In the genomic region with DNA sequence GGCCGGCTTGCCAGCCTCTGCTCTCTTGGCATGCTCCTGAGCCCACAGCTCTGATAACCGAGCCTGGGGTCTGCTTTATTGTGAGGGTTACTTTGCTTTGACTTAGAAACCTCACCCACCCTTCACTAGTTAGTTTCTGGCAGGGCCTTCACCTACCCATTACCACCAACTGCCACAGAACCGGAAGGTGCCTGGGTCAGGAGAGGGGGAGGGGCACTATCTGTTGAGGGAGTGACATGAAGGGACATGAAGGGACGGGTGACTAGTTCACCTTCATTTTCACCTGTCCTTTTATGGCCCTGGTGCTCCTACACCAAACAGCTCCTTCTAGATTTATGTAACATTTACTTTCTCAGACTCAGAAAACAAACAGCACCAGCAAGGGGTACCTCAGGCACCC, we compare ENCODE assay signal across 15 mouse cellular contexts. TPM values are rescaled to one million over a fixed set of nuclear protein-coding genes. Genes with fewer than 3 reads are reported as not detected.
DNase-seq lines count a peak whose midpoint lies in the region; ATAC-seq and TF ChIP-seq lines count a peak whose summit lies in the region.
"Had no signal": no experiment of that assay in that cellular context is flagged by ENCODE, and none has a peak within 500 bp of the region (broad histone marks: within the 10 kb centered on the region; RNA-seq: fewer than 3 reads in every experiment).

No protein-coding gene starts in this region.

- no peak for TF ChIP-seq CTCF in testis, adult 2 months (IDR thresholded peaks at IDR 0.05; ENCODE audit: control insufficient read depth, insufficient read depth, insufficient replicate concordance, low read depth, low read length)

- H3K36me3 ChIP-seq in testis, adult 2 months (ENCODE audit: control insufficient read depth, insufficient read depth, low read length) = peaks cover 3% of the 10 kb centered on the region
- H3K36me3 ChIP-seq in ES-E14 (ENCODE audit: control insufficient read depth, insufficient read depth, low read length, poor library complexity, severe bottlenecking) = peaks cover 19% of the 10 kb centered on the region
- H3K36me3 ChIP-seq in liver, embryonic 12.5 days = peaks cover 33% of the 10 kb centered on the region
- H3K36me3 ChIP-seq in stomach, embryonic 14.5 days (ENCODE audit: control insufficient read depth, insufficient read depth, low read length) = no peaks in the 10 kb centered on the region

- H3K9ac ChIP-seq in ES-E14 (ENCODE audit: insufficient read depth, low read depth, low read length, poor library complexity, severe bottlenecking) = peak overlapping the region; percentile 34; the same call in 1 of the 2 replicates
- 0 out of 2 replicates have a peak overlapping the region, but pooled peaks have one; percentile 7 for H3K9ac ChIP-seq in liver, embryonic 12.5 days
- no peak overlapping the region for H3K9ac ChIP-seq in stomach, embryonic 14.5 days (replicated peaks; ENCODE audit: low read depth, low read length)
- H3K9ac ChIP-seq: forebrain, embryonic 12.5 days; limb, embryonic 13.5 days had no signal

- intact Hi-C loops in left cerebral cortex, postnatal 36 days (cut with DNase I) = no loop called here

- TF ChIP-seq POLR2A in testis, adult 2 months (IDR thresholded peaks at IDR 0.05; ENCODE audit: control insufficient read depth, low read depth, low read length) = peak; percentile 73

- peaks cover 17% of the 10 kb centered on the region for H3K4me1 ChIP-seq in testis, adult 2 months (ENCODE audit: control insufficient read depth, insufficient read depth, low read length)
- H3K4me1 ChIP-seq in ES-E14 (ENCODE audit: control insufficient read depth in 2 of 2, insufficient read depth in 2 of 2, low read length in 2 of 2, poor library complexity in 1 of 2) = peaks cover 0 to 17% of the 10 kb centered on the region in 2 experiments; a peak in 3 of 4 replicates
- H3K4me1 ChIP-seq in liver, embryonic 12.5 days = peaks cover 55% of the 10 kb centered on the region
- peaks cover 3% of the 10 kb centered on the region; the same call in 1 of the 2 replicates for H3K4me1 ChIP-seq in stomach, embryonic 14.5 days (ENCODE audit: control insufficient read depth, insufficient read depth, low read length)

- ATAC-seq in liver, embryonic 12.5 days = no peak
- 0 out of 2 replicates have a peak, but pooled peaks have one; percentile 23 for ATAC-seq in stomach, embryonic 14.5 days (ENCODE audit: insufficient number of reproducible peaks, insufficient read depth, low FRiP score, low read depth)

- 35% methylated on average over 4 of the region's 4 CpGs for WGBS in liver, embryonic 12.5 days (ENCODE audit: insufficient replicate concordance)
- WGBS in stomach, embryonic 14.5 days = 65% methylated on average over 4 of the region's 4 CpGs

- H3K9me3 ChIP-seq in ES-E14 (ENCODE audit: control insufficient read depth, insufficient read depth, low read depth, low read length) = no peaks in the 10 kb centered on the region
- H3K9me3 ChIP-seq in liver, embryonic 12.5 days (replicated peaks) = no peaks in the 10 kb centered on the region
- no peaks in the 10 kb centered on the region for H3K9me3 ChIP-seq in stomach, embryonic 14.5 days (ENCODE audit: control insufficient read depth, low read depth, low read length)
- H3K9me3 ChIP-seq: forebrain, embryonic 12.5 days; heart, embryonic 10.5 days; hindbrain, embryonic 10.5 days; limb, embryonic 13.5 days had no signal

- peak overlapping the region; percentile 32 for H3K4me2 ChIP-seq in liver, embryonic 12.5 days
- no peak overlapping the region for H3K4me2 ChIP-seq in stomach, embryonic 14.5 days (replicated peaks; ENCODE audit: low read depth, low read length)
- H3K4me2 ChIP-seq: forebrain, embryonic 12.5 days; limb, embryonic 13.5 days had no signal

- DNase-seq in testis, postnatal 10 days (ENCODE audit: low spot score) = no peak
- no peak for DNase-seq in ES-E14 (ENCODE audit: low read depth, low spot score)
- no peak for DNase-seq in gastrocnemius, adult 8-10 months (ENCODE audit: low spot score in 2 of 2)
- DNase-seq in left cerebral cortex, postnatal 36 days (ENCODE audit: low spot score in 2 of 2) = no peak
- DNase-seq in right cerebral cortex, postnatal 14 days = no peak
- DNase-seq: cerebellum, postnatal 14 days; layer of hippocampus, postnatal 36 days; lung, postnatal 14 days had no signal

- peak overlapping the region; percentile 85 for H3K4me3 ChIP-seq in testis, adult 2 months (ENCODE audit: control insufficient read depth, low read depth, low read length)
- peak overlapping the region in 1 of 2 experiments; percentile 9; a peak in 1 of 4 replicates for H3K4me3 ChIP-seq in ES-E14 (ENCODE audit: insufficient read depth in 1 of 2, low read depth in 1 of 2, low read length in 2 of 2, poor library complexity in 1 of 2, severe bottlenecking in 1 of 2)
- no peak overlapping the region for H3K4me3 ChIP-seq in liver, embryonic 12.5 days
- H3K4me3 ChIP-seq in stomach, embryonic 14.5 days (ENCODE audit: low read depth, low read length) = no peak overlapping the region
- H3K4me3 ChIP-seq: forebrain, embryonic 12.5 days; heart, embryonic 10.5 days; hindbrain, embryonic 10.5 days; limb, embryonic 13.5 days had no signal

- in situ Hi-C loops in ES-E14 (cut with MboI; ENCODE audit: low sequenced_read_pairs in 2 of 2, unreplicated experiment in 2 of 2) = no loop called here

- peak overlapping the region; percentile 96 for H3K27ac ChIP-seq in testis, adult 2 months (ENCODE audit: control insufficient read depth, insufficient read depth, low read depth, low read length)
- no peak overlapping the region for H3K27ac ChIP-seq in ES-E14 (ENCODE audit: insufficient read depth, low read depth, low read length, poor library complexity, severe bottlenecking)
- no peak overlapping the region for H3K27ac ChIP-seq in liver, embryonic 12.5 days
- H3K27ac ChIP-seq in stomach, embryonic 14.5 days (ENCODE audit: low read length) = no peak overlapping the region
- H3K27ac ChIP-seq: forebrain, embryonic 12.5 days; heart, embryonic 10.5 days; hindbrain, embryonic 10.5 days; limb, embryonic 13.5 days had no signal

- H3K27me3 ChIP-seq in testis, adult 2 months (ENCODE audit: control insufficient read depth, insufficient read depth, low read length) = no peaks in the 10 kb centered on the region
- no peaks in the 10 kb centered on the region for H3K27me3 ChIP-seq in liver, embryonic 12.5 days (replicated peaks)
- no peaks in the 10 kb centered on the region for H3K27me3 ChIP-seq in stomach, embryonic 14.5 days (ENCODE audit: control insufficient read depth, insufficient read depth, low read length)
- H3K27me3 ChIP-seq: forebrain, embryonic 12.5 days; limb, embryonic 13.5 days had no signal

TF ChIP-seq in ES-E14, 5 proteins besides CTCF, POLR2A, EP300 and RAD21:
- TF ChIP-seq CHD2 (IDR thresholded peaks at IDR 0.05; ENCODE audit: low read depth, low read length) (no peak), HCFC1 (IDR thresholded peaks at IDR 0.05; ENCODE audit: borderline replicate concordance, insufficient read depth, low read length) (no peak), ZC3H11A (IDR thresholded peaks at IDR 0.05; ENCODE audit: borderline replicate concordance, low read depth, low read length) (no peak), ZNF384 (IDR thresholded peaks at IDR 0.05; ENCODE audit: low read depth, low read length) (no peak), MAFK (IDR thresholded peaks at IDR 0.05; ENCODE audit: insufficient read depth, low read depth, low read length) (no peak)

RNA-seq across cellular contexts. Expression of gene Cisd1, which starts 5.3 kb away (rescaled TPM):
- polyA plus RNA-seq in testis, adult 2 months (2012; rRNA removed) = 35.4 and 42.1 TPM in 2 replicates
- total RNA-seq in ES-E14 (2012; rRNA removed) = 158 and 281 TPM in 2 replicates
- 99.8 and 104 TPM in 2 replicates for polyA plus RNA-seq in liver, embryonic 12.5 days (2016; fragmentation: Nextera tagmentation; extraction: Ambion mirVana)
- polyA plus RNA-seq in stomach, embryonic 14.5 days (2014; fragmentation: Nextera tagmentation; extraction: Ambion mirVana) = 90.4 and 94.1 TPM in 2 replicates
- total RNA-seq in gastrocnemius, adult 8-10 months (2022) = 100 to 1,000 TPM; 235 to 275 (median 257) TPM
- total RNA-seq in left cerebral cortex, postnatal 36 days (2021) = 100 to 1,000 TPM; 120 to 139 TPM

RNA-seq across cellular contexts. Expression of gene Ipmk, which starts 8.1 kb away (rescaled TPM):
- 4.5 and 5.3 TPM in 2 replicates for polyA plus RNA-seq in testis, adult 2 months (2012; rRNA removed)
- 41.9 and 44.8 TPM in 2 replicates for total RNA-seq in ES-E14 (2012; rRNA removed)
- polyA plus RNA-seq in liver, embryonic 12.5 days (2016; fragmentation: Nextera tagmentation; extraction: Ambion mirVana) = 13.9 and 14.9 TPM in 2 replicates
- polyA plus RNA-seq in stomach, embryonic 14.5 days (2014; fragmentation: Nextera tagmentation; extraction: Ambion mirVana) = 11.2 and 12.1 TPM in 2 replicates
- total RNA-seq in gastrocnemius, adult 8-10 months (2022) = 10 to 100 TPM; 17.3 to 23.6 (median 18.5) TPM
- 10 to 100 TPM; 29.7 to 30.3 TPM for total RNA-seq in left cerebral cortex, postnatal 36 days (2021)

RNA-seq across cellular contexts. Expression of gene Ube2d1, which starts 54.4 kb away (rescaled TPM):
- polyA plus RNA-seq in testis, adult 2 months (2012; rRNA removed) = 5.9 and 8.6 TPM in 2 replicates
- total RNA-seq in ES-E14 (2012; rRNA removed) = 5.7 and 8.3 TPM in 2 replicates
- 12.0 and 12.5 TPM in 2 replicates for polyA plus RNA-seq in liver, embryonic 12.5 days (2016; fragmentation: Nextera tagmentation; extraction: Ambion mirVana)
- polyA plus RNA-seq in stomach, embryonic 14.5 days (2014; fragmentation: Nextera tagmentation; extraction: Ambion mirVana) = 72.0 and 76.0 TPM in 2 replicates
- 100 to 1,000 TPM; 190 to 250 (median 197) TPM for total RNA-seq in gastrocnemius, adult 8-10 months (2022)
- 10 to 100 TPM; 49.9 to 51.8 TPM for total RNA-seq in left cerebral cortex, postnatal 36 days (2021)
